Mouse (Mus musculus): ENCODE data around the gene 4933406M09Rik. TPM values are rescaled to one million over a fixed set of nuclear protein-coding genes. Genes with fewer than 3 reads are reported as not detected.

The 4933406M09Rik gene
- polyA plus RNA-seq (2015; fragmentation: Nextera tagmentation; extraction: Ambion mirVana): not detected in 2 replicates

DNA sequence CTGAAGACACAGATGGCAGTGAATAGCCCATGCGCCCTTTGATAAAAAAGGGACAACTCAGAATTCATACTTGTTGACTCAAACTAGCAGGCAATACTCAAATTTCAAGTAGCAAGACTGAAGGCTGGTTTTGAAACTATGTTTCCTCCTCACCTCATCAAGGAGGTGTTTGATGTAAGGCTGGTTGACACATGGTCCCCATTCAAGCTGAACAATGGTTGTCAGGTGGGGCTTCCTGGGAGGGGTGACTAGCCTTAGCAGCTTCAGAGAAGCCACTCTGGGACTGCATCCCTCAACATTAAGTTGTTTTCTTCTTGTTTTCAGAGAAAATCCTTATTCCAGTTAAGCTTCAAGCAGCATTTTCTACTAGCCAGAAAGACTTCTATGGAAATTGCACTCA lies at the start of gene 4933406M09Rik:
TSS of gene 4933406M09Rik (plus strand) at position 275 of the 400 bp plus-strand sequence.

DNA sequence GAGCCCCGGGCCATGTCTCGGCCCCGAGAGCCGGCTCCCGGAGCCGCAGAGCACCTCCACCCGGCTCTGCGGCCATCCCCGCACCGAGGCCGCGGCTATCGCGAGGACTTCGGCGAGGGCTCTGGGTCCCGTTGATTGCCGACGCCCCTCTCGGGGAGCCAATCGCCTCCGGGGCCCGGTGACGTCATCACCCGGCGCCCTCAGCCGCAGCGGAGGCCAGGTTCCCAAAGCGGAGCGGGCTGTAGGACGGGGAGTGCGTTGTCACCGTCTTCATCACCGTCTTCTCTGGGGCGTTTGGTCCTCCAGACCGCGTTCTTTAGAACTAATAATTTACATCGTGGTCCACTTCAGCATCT lies 23.9 kb upstream of the 4933406M09Rik start, which contains the start of gene Tmem183a:
TSS of gene Tmem183a (minus strand) at position 123 of the 356 bp plus-strand sequence.

DNA sequence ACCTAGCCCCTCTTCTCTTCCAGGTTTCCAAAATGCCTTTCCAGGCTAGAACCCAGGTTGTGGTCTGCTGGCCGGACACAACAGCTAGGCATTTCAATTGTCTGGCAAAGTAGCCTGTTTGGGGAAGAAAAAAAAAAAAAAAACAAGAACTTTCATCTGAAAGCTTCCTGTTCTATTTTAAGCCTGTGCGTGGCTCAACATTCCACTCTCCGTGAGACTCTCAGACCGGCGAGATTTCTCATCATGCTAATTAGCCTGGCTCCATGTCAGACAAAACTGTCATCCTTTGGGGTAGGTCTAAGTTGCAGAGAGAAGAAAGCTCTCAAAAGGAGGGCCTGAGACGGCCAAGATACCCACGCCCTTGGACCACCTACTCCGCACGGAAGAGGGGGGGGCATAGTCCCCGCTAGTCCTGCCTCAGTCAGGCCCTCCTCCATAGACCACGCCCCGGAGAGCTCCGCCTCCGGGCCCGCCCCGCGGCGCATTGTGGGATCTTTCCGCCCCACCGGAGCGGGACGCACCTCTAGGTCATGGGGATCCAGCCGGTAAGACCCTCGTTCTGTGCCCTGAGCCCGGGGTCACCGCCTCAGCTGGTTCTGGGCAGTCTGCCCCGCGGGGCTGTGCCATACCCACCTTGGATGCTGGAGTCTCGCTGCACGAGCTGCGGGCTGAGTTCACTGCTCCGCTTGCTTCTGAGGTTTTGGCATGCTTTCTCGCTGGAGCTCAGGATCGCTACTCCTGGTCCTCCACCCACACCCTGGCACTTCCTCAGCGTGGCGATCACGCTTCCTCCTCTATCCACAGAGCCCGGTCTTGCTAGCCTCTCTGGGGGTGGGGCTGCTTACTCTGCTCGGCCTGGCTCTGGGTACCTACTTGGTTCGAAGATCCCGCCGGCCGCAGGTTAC lies 20.0 kb downstream of the 4933406M09Rik start, which contains the start of gene Cyb5r1:
TSS of gene Cyb5r1 (plus strand) at position 51 of the 905 bp plus-strand sequence.

DNA sequence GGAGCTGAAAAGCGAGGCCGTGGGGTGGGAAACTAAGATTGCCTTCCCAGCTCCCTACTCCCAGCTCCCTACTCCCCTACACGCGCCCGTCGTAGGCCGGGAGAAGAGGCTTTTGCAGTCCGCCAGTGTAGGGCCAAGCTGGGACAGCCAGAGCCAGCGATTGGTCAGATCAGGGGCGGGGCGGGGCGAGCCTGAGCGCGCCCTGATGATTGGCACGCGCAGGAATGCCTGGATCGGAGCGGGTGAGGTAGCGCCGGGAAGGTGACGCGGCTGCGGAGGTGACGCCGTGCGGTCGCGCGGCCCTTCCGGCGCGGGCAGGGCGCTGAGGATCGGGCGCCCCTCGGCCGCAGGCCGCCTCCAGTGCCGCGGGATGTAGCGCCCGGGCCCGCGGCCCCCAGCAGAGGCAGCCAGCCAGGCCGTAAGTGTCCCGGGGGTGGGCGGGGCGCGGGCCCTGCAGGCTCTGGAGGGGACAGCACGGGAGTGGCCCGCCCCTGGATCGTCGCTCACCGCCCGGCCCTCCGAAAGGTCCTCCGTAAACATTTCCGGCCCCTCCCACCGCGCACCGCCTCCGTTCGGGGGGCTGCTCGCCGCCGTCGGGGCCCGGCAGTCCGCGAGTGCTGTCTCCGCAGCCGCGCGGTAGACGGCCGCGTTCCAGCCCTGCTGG lies 29.6 kb downstream of the 4933406M09Rik start, which contains the start of gene Adipor1:
TSS of gene Adipor1 (plus strand) at position 211 of the 664 bp plus-strand sequence.

Other genes with a start within 250 kb of the 4933406M09Rik start
- 0.67 and 2.6 TPM in 2 replicates for gene Chil1, start 203.8 kb upstream of the 4933406M09Rik start, polyA plus RNA-seq (2015; fragmentation: Nextera tagmentation; extraction: Ambion mirVana)
- gene Mybph, start 192.5 kb upstream of the 4933406M09Rik start, polyA plus RNA-seq (2015; fragmentation: Nextera tagmentation; extraction: Ambion mirVana): 0.07 and 0.08 TPM in 2 replicates
- gene Adora1, start 150.5 kb upstream of the 4933406M09Rik start, polyA plus RNA-seq (2015; fragmentation: Nextera tagmentation; extraction: Ambion mirVana): 0.18 and 0.40 TPM in 2 replicates
- gene Myog, start 96.0 kb upstream of the 4933406M09Rik start, polyA plus RNA-seq (2015; fragmentation: Nextera tagmentation; extraction: Ambion mirVana): not detected in 2 replicates
- gene Ppfia4, start 53.0 kb upstream of the 4933406M09Rik start, polyA plus RNA-seq (2015; fragmentation: Nextera tagmentation; extraction: Ambion mirVana): 2.4 and 2.6 TPM in 2 replicates
- gene Tmem183a, start 24.0 kb upstream of the 4933406M09Rik start, polyA plus RNA-seq (2015; fragmentation: Nextera tagmentation; extraction: Ambion mirVana): 41.2 and 52.5 TPM in 2 replicates
- gene Cyb5r1, start 19.6 kb downstream of the 4933406M09Rik start, polyA plus RNA-seq (2015; fragmentation: Nextera tagmentation; extraction: Ambion mirVana): 24.3 and 24.4 TPM in 2 replicates
- 99.2 and 102 TPM in 2 replicates for gene Adipor1, start 29.4 kb downstream of the 4933406M09Rik start, polyA plus RNA-seq (2015; fragmentation: Nextera tagmentation; extraction: Ambion mirVana)
- 12.1 and 12.8 TPM in 2 replicates for gene Klhl12, start 69.6 kb downstream of the 4933406M09Rik start, polyA plus RNA-seq (2015; fragmentation: Nextera tagmentation; extraction: Ambion mirVana)
- 27.2 and 27.4 TPM in 2 replicates for gene Rabif, start 108.7 kb downstream of the 4933406M09Rik start, polyA plus RNA-seq (2015; fragmentation: Nextera tagmentation; extraction: Ambion mirVana)
- not detected in 2 replicates for gene Mgat4e, start 163.7 kb downstream of the 4933406M09Rik start, polyA plus RNA-seq (2015; fragmentation: Nextera tagmentation; extraction: Ambion mirVana)
- gene Kdm5b, start 174.2 kb downstream of the 4933406M09Rik start, polyA plus RNA-seq (2015; fragmentation: Nextera tagmentation; extraction: Ambion mirVana): 33.6 and 35.8 TPM in 2 replicates